Mouse (Mus musculus) right cerebral cortex, adult 18-20 months (tissue): ENCODE data around the gene Elf2.
"Not testable (repeated sequence)": the region's sequence is repeated elsewhere in the genome, so short reads cannot be mapped to it uniquely, and the experiment has no call there.

Experiments used
- DNase-seq: peaks from one replicate; pipeline ENCODE4 v3.0.0; 2022; ENCODE audit warnings: mixed read lengths

Elf2 gene

GRCm38 (mm10) chr3:51358660-51359557, 18.4 kb upstream of the Elf2 start:
- DNase-seq: peak; percentile 55

- DNase-seq: peak; percentile 32
These were observed 17.7 kb upstream of the Elf2 start for GRCm38 (mm10) chr3:51358181-51358580.

- DNase-seq: no peak
These were observed 17.2 kb upstream of the Elf2 start for GRCm38 (mm10) chr3:51357624-51358023.

- no peak for DNase-seq
These were observed 16.6 kb upstream of the Elf2 start for GRCm38 (mm10) chr3:51357078-51357477.

GRCm38 (mm10) chr3:51354956-51355355, 14.5 kb upstream of the Elf2 start:
- DNase-seq: not testable (repeated sequence)

GRCm38 (mm10) chr3:51354034-51354427, 13.6 kb upstream of the Elf2 start:
- DNase-seq: no peak

- DNase-seq: no peak
These were observed 13.0 kb upstream of the Elf2 start for GRCm38 (mm10) chr3:51353325-51354033.

- no peak for DNase-seq
These were observed 10.3 kb upstream of the Elf2 start for GRCm38 (mm10) chr3:51350806-51351205.

GRCm38 (mm10) chr3:51348646-51349238, 8.3 kb upstream of the Elf2 start:
- no peak for DNase-seq

GRCm38 (mm10) chr3:51345017-51345416, 4.6 kb upstream of the Elf2 start:
- DNase-seq: not testable (repeated sequence)

GRCm38 (mm10) chr3:51344182-51344581, 3.7 kb upstream of the Elf2 start:
- not testable (repeated sequence) for DNase-seq

GRCm38 (mm10) chr3:51343260-51343659, 2.8 kb upstream of the Elf2 start:
- DNase-seq: no peak

- DNase-seq: no peak
These were observed 1.7 kb upstream of the Elf2 start for GRCm38 (mm10) chr3:51342152-51342551.

GRCm38 (mm10) chr3:51341268-51342081, 1.0 kb upstream of the Elf2 start:
- DNase-seq: peak; percentile 86

- DNase-seq: no peak
These were observed 520 bp downstream of the Elf2 start for GRCm38 (mm10) chr3:51339734-51340551.

GRCm38 (mm10) chr3:51339378-51339733, 1.1 kb downstream of the Elf2 start:
- no peak for DNase-seq

- DNase-seq: no peak
These were observed 5.1 kb downstream of the Elf2 start for GRCm38 (mm10) chr3:51335378-51335777.

- no peak for DNase-seq
These were observed 6.5 kb downstream of the Elf2 start for GRCm38 (mm10) chr3:51333950-51334349.

GRCm38 (mm10) chr3:51333234-51333889, 7.1 kb downstream of the Elf2 start:
- DNase-seq: peak; percentile 18

GRCm38 (mm10) chr3:51330086-51330485, 10.4 kb downstream of the Elf2 start:
- no peak for DNase-seq

GRCm38 (mm10) chr3:51328546-51328945, 11.9 kb downstream of the Elf2 start:
- no peak for DNase-seq
